Mouse (Mus musculus): ENCODE results near the gene Gm49352.
"Not testable (repeated sequence)": the region's sequence is repeated elsewhere in the genome, so short reads cannot be mapped to it uniquely, and the experiment has no call there.

Gm49352 gene

DNA sequence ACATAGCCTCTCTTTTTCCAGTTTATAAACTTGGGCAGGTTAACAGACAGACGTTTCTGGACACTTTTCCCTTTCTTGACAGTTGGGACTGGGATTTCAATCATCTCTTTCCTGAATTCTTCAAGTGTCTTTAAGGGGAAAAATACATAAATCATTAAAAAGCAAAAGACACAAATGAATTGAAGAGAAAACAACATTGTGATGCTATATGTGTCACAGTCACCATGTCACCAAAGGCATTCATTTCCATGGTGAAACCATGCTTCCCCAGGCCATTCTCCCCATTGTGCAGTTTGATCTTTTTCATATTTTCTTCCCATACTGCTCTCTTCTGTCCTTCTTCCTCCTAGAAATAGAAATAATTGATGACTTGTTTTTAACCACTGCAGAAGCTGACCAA lies at the start of gene Gm49352:
Gene Gm49352, minus strand, starts transcription at position 101 of the 400 bp plus-strand sequence.
- not testable (repeated sequence) for DNase-seq (ENCODE audit: low read depth, low spot score)

DNA sequence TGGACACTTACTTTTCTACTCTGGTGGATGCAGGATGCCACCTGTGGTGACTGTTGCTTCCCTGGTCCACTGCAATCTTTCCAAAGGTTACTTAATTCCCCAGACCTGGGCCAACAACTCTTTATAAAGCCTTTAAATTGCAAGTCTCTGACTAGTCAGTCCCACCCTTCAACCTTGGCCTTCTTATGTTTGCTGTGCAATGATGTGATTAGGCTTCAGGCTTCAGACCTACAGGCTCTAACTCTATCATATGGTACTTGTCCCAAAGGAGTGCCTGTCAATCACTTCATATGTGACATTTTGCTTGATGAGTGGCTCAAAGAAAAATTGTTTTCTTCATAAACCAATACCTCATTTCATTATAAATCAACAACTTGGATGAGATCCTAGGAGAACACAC lies 2.1 kb upstream of the Gm49352 start, which contains the start of gene Cts3:
Gene Cts3, minus strand, starts transcription at position 101 of the 400 bp plus-strand sequence.
- no peak for DNase-seq (ENCODE audit: low read depth, low spot score)

DNA sequence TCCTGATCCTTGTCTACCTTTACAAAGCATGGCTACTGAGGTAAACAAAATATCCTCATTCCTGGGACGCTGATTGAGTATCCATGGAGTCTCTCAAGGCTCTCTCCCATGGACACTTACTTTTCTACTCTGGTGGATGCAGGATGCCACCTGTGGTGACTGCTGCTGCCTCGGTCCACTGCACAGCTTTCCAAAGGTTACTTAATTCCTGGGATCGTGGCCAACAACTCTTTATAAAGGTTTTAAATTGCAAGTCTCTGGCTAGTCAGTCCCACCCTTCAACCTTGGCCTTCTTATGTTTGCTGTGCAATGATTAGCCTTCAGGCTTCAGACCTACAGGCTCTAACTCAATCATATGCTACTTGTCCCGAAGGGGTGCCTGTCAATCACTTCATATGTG lies 26.3 kb downstream of the Gm49352 start, which contains the start of gene Ctsm:
Gene Ctsm, minus strand, starts transcription at position 209 of the 400 bp plus-strand sequence.
- no peak for DNase-seq (ENCODE audit: low read depth, low spot score)

All from brain, adult 2 months (tissue).